Mouse (Mus musculus): ENCODE results near the gene Vash2. TPM values are rescaled to one million over a fixed set of nuclear protein-coding genes. Genes with fewer than 3 reads are reported as not detected.

The Vash2 gene
- polyA plus RNA-seq, 1 experiment from 2014 or later, result 88.3 TPM

DNA sequence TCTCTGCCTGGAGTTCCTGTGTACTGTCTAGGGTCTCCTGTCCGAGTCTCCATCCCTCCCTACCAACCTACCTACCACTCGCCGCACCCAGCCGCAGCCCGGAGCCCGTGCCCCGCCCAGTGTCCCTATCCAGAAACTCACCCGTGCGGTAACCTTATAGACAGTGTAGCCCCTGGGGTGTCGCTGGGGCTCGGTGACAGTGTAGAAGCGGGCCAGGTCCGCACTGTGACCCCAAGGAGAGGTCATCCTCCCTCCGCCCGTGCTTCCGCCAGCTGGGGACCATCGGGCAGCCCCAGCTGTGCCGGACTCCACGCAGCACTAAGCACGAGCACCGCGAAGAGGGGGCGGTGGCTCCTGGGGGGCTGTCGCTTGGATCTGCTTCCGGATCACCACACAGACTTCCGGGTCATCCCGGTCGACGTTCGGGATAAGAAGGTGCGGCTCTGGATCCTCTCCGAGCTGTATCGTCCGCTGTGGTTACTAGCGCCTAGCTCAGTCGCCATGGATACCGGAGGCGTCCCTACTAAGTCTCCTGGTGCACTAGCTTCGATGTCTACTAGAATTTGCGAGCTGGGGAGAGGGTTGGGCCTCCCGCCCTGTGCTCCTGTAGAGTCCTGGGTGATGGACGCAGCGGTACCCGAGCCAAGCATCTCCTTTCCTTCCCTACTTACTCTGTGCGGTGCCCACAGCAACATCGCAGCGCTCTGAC, 67.5 kb downstream of the Vash2 start, which contains the start of gene Rps6kc1:
TSS of gene Rps6kc1 (minus strand) at position 356 of the 709 bp plus-strand sequence.
- Histone ChIP-seq H3K27me3 (ENCODE audit: control insufficient read depth, insufficient read depth, low read length) (no peaks in the 10 kb centered on the region), H3K4me2 (ENCODE audit: low read depth, low read length) (peak within 1 kb of the TSS; percentile 91), H3K4me1 (ENCODE audit: control insufficient read depth, insufficient read depth, low read length) (no peaks in the 10 kb centered on the region; the same call in 1 of the 2 replicates), H3K4me3 (ENCODE audit: low read depth, low read length) (peak within 1 kb of the TSS; percentile 84), H3K9ac (replicated peaks; ENCODE audit: low read length) (peak within 1 kb of the TSS; percentile 88), H3K9me3 (replicated peaks; ENCODE audit: control insufficient read depth, low read length) (no peaks in the 10 kb centered on the region), H3K27ac (replicated peaks; ENCODE audit: low read depth, low read length) (peak within 1 kb of the TSS; percentile 56), H3K36me3 (replicated peaks; ENCODE audit: control insufficient read depth, insufficient read depth, low read depth, low read length) (no peaks in the 10 kb centered on the region)
- WGBS, result 1% methylated on average over 47 of the region's 47 CpGs
- DNase-seq (ENCODE audit: low spot score) (peak; percentile 85), ATAC-seq (replicated peaks; ENCODE audit: insufficient number of reproducible peaks, low FRiP score, low TSS enrichment, low read depth) (peak; percentile 87)

DNA sequence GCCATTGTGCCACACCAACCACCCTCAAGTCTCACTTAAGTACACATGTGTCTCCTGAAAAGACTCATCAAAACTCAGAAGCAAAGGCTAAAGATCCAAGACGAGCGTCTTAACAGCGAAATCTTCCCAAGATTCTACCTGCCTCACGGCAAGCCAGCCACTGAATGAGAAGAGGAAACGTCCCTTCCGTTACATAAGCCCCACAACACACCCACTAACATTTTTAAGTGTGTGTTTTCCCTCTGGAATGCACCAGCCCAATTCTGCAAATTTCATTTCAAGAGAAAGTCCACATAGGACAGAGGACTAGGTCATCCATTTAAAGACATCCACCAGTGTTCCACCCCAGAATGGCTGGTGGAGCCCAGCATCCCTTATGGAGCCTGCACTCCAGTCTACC, 68.3 kb downstream of the Vash2 start:
- ATAC-seq (replicated peaks; ENCODE audit: insufficient number of reproducible peaks, low FRiP score, low TSS enrichment, low read depth), result no peak; the same call in 1 of the 2 replicates
- no peak for DNase-seq (ENCODE audit: low spot score)
- Histone ChIP-seq H3K9me3 (replicated peaks; ENCODE audit: control insufficient read depth, low read length) (no peaks in the 10 kb centered on the region), H3K36me3 (replicated peaks; ENCODE audit: control insufficient read depth, insufficient read depth, low read depth, low read length) (no peaks in the 10 kb centered on the region), H3K4me2 (ENCODE audit: low read depth, low read length) (peak overlapping the region; percentile 91), H3K27ac (replicated peaks; ENCODE audit: low read depth, low read length) (no peak overlapping the region), H3K9ac (replicated peaks; ENCODE audit: low read length) (peak overlapping the region; percentile 88), H3K27me3 (ENCODE audit: control insufficient read depth, insufficient read depth, low read length) (no peaks in the 10 kb centered on the region), H3K4me1 (ENCODE audit: control insufficient read depth, insufficient read depth, low read length) (no peaks in the 10 kb centered on the region; the same call in 1 of the 2 replicates), H3K4me3 (ENCODE audit: low read depth, low read length) (peak overlapping the region; percentile 84)
- WGBS, result 79% methylated on average over 6 of the region's 6 CpGs

DNA sequence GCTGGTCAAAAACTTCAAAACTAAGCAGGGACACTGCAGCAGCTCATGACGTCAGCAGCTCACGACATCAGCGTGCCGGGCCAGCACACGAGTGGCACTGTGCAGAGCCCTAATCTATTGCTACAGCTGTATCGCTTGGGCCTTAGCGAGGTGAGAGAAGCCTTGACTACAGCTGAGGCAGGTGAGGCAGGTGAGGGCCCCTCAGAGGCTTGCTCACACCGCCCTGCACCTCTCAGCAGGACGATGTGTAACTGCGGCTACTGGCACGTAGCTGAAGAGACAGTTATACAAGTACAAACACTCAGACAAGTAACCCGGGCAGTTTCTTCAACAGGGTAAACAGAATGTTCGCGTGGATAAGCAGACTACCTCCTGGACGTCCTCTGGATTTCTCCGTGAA, 74.4 kb downstream of the Vash2 start:
- WGBS, result 92% methylated on average over 16 of the region's 16 CpGs
- DNase-seq (ENCODE audit: low spot score), result no peak
- Histone ChIP-seq H3K9me3 (replicated peaks; ENCODE audit: control insufficient read depth, low read length) (no peaks in the 10 kb centered on the region), H3K4me2 (ENCODE audit: low read depth, low read length) (no peak overlapping the region), H3K36me3 (replicated peaks; ENCODE audit: control insufficient read depth, insufficient read depth, low read depth, low read length) (no peaks in the 10 kb centered on the region; the same call in 1 of the 2 replicates), H3K4me3 (ENCODE audit: low read depth, low read length) (no peak overlapping the region), H3K27me3 (ENCODE audit: control insufficient read depth, insufficient read depth, low read length) (no peaks in the 10 kb centered on the region), H3K9ac (replicated peaks; ENCODE audit: low read length) (no peak overlapping the region), H3K27ac (replicated peaks; ENCODE audit: low read depth, low read length) (no peak overlapping the region), H3K4me1 (ENCODE audit: control insufficient read depth, insufficient read depth, low read length) (no peaks in the 10 kb centered on the region)
- no peak for ATAC-seq (replicated peaks; ENCODE audit: insufficient number of reproducible peaks, low FRiP score, low TSS enrichment, low read depth)

DNA sequence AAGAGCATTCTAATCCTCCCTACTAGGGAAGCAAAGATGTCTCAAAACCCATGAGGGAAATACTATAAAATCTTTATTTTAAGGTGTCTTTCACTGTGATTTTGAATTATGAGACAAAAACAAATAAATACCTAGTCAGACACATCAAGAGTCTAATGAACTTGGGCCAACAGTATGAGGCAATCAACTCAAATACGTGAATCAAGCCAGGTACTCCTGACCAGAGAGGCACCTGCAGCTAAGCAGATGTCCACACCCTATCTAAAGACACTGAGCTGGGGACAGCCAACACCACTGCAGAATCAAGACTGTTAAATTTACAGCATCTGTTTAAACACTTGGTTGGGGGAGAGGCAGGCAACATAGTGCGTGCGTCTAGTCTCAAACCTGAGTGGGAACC, 75.0 kb downstream of the Vash2 start:
- H3K4me3 ChIP-seq (ENCODE audit: low read depth, low read length), result no peak overlapping the region
- no peak overlapping the region for H3K27ac ChIP-seq (replicated peaks; ENCODE audit: low read depth, low read length)
- DNase-seq (ENCODE audit: low spot score), result no peak
- H3K4me2 ChIP-seq (ENCODE audit: low read depth, low read length), result no peak overlapping the region
- no peaks in the 10 kb centered on the region for H3K27me3 ChIP-seq (ENCODE audit: control insufficient read depth, insufficient read depth, low read length)
- ATAC-seq (replicated peaks; ENCODE audit: insufficient number of reproducible peaks, low FRiP score, low TSS enrichment, low read depth), result no peak
- no peaks in the 10 kb centered on the region for H3K9me3 ChIP-seq (replicated peaks; ENCODE audit: control insufficient read depth, low read length)
- 93% methylated on average over 3 of the region's 3 CpGs for WGBS
- no peak overlapping the region for H3K9ac ChIP-seq (replicated peaks; ENCODE audit: low read length)
- no peaks in the 10 kb centered on the region for H3K4me1 ChIP-seq (ENCODE audit: control insufficient read depth, insufficient read depth, low read length)
- peaks cover under 1% of the 10 kb centered on the region; the same call in 1 of the 2 replicates for H3K36me3 ChIP-seq (replicated peaks; ENCODE audit: control insufficient read depth, insufficient read depth, low read depth, low read length)

DNA sequence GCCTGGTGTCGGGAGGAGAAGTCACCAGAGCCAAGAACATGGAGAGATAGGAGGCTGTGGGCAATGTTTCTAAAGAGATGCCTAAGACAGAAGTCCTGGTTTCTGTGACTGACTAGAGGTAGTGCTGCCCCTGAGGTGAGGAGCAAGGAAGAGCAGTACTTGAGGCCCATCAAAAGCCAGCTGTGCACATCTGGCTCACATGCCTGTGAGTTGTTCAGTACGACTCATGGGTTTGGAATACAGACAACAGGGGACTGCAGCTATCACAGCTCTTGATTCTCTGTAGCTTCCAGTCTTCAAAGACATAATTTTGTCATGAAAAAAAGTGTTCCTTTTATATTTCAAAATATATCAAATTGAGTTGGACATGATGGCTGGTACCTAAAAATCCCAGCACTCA, 78.0 kb downstream of the Vash2 start:
- H3K27ac ChIP-seq (replicated peaks; ENCODE audit: low read depth, low read length), result no peak overlapping the region
- no peaks in the 10 kb centered on the region for H3K9me3 ChIP-seq (replicated peaks; ENCODE audit: control insufficient read depth, low read length)
- no peak overlapping the region for H3K4me3 ChIP-seq (ENCODE audit: low read depth, low read length)
- ATAC-seq (replicated peaks; ENCODE audit: insufficient number of reproducible peaks, low FRiP score, low TSS enrichment, low read depth) (no peak), DNase-seq (ENCODE audit: low spot score) (no peak)
- no peak overlapping the region for H3K9ac ChIP-seq (replicated peaks; ENCODE audit: low read length)
- no peak overlapping the region for H3K4me2 ChIP-seq (ENCODE audit: low read depth, low read length)
- H3K36me3 ChIP-seq (replicated peaks; ENCODE audit: control insufficient read depth, insufficient read depth, low read depth, low read length), result peaks cover 2% of the 10 kb centered on the region; the same call in 1 of the 2 replicates
- H3K4me1 ChIP-seq (ENCODE audit: control insufficient read depth, insufficient read depth, low read length), result no peaks in the 10 kb centered on the region
- H3K27me3 ChIP-seq (ENCODE audit: control insufficient read depth, insufficient read depth, low read length), result no peaks in the 10 kb centered on the region
- WGBS, result 78% methylated on average over 2 of the region's 2 CpGs

DNA sequence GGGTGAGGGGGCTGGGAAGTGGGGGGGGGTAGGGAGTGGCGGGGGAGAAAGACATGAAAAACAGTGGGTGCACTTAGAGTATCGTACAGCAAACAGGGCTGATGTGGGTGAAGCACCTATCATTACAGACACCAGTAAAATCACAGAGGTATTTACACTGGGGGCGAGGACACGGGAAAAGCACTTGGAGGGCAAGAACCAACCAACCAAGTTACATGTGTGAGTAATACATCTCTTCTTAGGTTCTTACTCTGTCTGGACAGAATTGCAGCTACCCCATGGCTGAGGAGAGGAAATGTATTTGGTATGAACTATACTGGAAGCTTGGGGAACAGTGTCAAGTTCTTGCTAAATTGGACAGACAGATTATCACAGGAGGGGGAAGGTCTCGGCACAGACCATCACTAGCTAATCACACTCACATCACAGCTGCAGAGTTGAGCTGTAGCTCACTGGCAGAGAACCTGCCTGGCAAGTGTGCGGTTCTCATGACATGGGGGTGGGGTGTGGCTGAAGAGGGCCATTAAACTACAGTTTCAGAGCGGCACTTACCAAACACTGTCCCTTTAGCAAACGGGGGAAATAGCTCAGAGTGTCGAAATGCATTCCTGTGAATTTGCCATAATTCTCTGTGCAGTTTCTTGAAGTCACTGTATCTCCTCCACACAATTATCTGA, 80.1 kb downstream of the Vash2 start:
- H3K4me1 ChIP-seq (ENCODE audit: control insufficient read depth, insufficient read depth, low read length), result no peaks in the 10 kb centered on the region
- H3K36me3 ChIP-seq (replicated peaks; ENCODE audit: control insufficient read depth, insufficient read depth, low read depth, low read length), result peaks cover 2% of the 10 kb centered on the region; the same call in 1 of the 2 replicates
- ATAC-seq (replicated peaks; ENCODE audit: insufficient number of reproducible peaks, low FRiP score, low TSS enrichment, low read depth) (no peak), DNase-seq (ENCODE audit: low spot score) (no peak)
- no peaks in the 10 kb centered on the region for H3K27me3 ChIP-seq (ENCODE audit: control insufficient read depth, insufficient read depth, low read length)
- WGBS, result 85% methylated on average over 9 of the region's 9 CpGs
- no peak overlapping the region for H3K9ac ChIP-seq (replicated peaks; ENCODE audit: low read length)
- H3K4me2 ChIP-seq (ENCODE audit: low read depth, low read length), result no peak overlapping the region
- H3K27ac ChIP-seq (replicated peaks; ENCODE audit: low read depth, low read length), result no peak overlapping the region
- no peaks in the 10 kb centered on the region for H3K9me3 ChIP-seq (replicated peaks; ENCODE audit: control insufficient read depth, low read length)
- H3K4me3 ChIP-seq (ENCODE audit: low read depth, low read length), result no peak overlapping the region

DNA sequence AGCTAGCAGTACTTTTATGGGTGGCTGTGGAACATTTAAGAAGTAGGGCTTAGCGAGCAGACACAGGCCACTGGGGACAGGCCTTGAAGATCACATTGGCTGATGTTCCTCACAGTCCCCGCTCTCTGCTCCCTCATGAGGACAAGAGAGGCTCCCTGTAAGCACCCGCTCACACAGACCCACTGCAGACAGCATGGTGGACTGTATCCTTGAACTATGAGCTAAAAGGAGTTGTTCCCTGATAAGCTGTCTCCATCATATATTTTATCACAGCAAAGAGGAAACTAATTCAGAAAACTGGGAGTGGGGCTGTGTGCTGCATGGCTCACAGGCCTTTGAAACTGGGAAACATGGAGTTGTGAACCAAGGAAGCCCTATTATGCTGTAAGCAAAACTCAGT, 80.9 kb downstream of the Vash2 start:
- Histone ChIP-seq H3K9ac (replicated peaks; ENCODE audit: low read length) (no peak overlapping the region), H3K27ac (replicated peaks; ENCODE audit: low read depth, low read length) (no peak overlapping the region), H3K4me1 (ENCODE audit: control insufficient read depth, insufficient read depth, low read length) (no peaks in the 10 kb centered on the region), H3K27me3 (ENCODE audit: control insufficient read depth, insufficient read depth, low read length) (no peaks in the 10 kb centered on the region), H3K4me3 (ENCODE audit: low read depth, low read length) (no peak overlapping the region), H3K9me3 (replicated peaks; ENCODE audit: control insufficient read depth, low read length) (no peaks in the 10 kb centered on the region), H3K36me3 (replicated peaks; ENCODE audit: control insufficient read depth, insufficient read depth, low read depth, low read length) (0 out of 2 replicates have a peak, but pooled peaks cover 2% of the 10 kb centered on the region), H3K4me2 (ENCODE audit: low read depth, low read length) (no peak overlapping the region)
- 92% methylated on average over 3 of the region's 3 CpGs for WGBS
- ATAC-seq (replicated peaks; ENCODE audit: insufficient number of reproducible peaks, low FRiP score, low TSS enrichment, low read depth), result no peak
- no peak for DNase-seq (ENCODE audit: low spot score)
